Mouse (Mus musculus) heart, postnatal 0 days (tissue): Measurements from ENCODE around the gene Cnpy3.

ENCODE experiments used
- CTCF ChIP-seq: IDR thresholded peaks from 2 replicates; pipeline ENCODE4 v1.5.1; 2016; ENCODE audit warnings: antibody characterized with exemption, control low read depth, low read depth
- EP300 ChIP-seq: IDR thresholded peaks from 2 replicates; pipeline ENCODE4 v1.6.1; 2016; ENCODE audit warnings: antibody characterized with exemption, low read depth

GRCm38 (mm10) chr17:46712442-46712841 is 39.6 kb downstream of the Cnpy3 start:
- TF ChIP-seq CTCF (no peak), EP300 (no peak)
